Mouse (Mus musculus) cerebellum, postnatal 4 days (tissue): Measurements from ENCODE around the gene Fpr-rs7.

Experiments
- DNase-seq, 2 experiments: peaks; one replicate each; pipeline ENCODE4 v3.0.0; 2022; ENCODE audit warnings: low spot score in 2 of 2, mixed read lengths in 1 of 2

The Fpr-rs7 gene

GRCm38 (mm10) chr17:20114126-20114525 lies at the start of gene Fpr-rs7:
TSS of gene Fpr-rs7 (minus strand) at chr17:20114226.
- DNase-seq = no peak

GRCm38 (mm10) chr17:20074090-20074489 lies 39.9 kb downstream of the Fpr-rs7 start:
- DNase-seq = no peak

GRCm38 (mm10) chr17:20071656-20072396 lies 42.2 kb downstream of the Fpr-rs7 start:
- no peak for DNase-seq
